Mouse (Mus musculus): ENCODE results near the gene Aco2.
A peak's percentile ranks its signal among the peaks of the same experiment; 100 is the strongest.

Gene Aco2

GRCm38 (mm10) chr15:81920546-81921217 lies 48.6 kb downstream of the Aco2 start:
- DNase-seq (ENCODE audit: low spot score) = no peak

GRCm38 (mm10) chr15:81921255-81921654 lies 49.1 kb downstream of the Aco2 start:
- DNase-seq (ENCODE audit: low spot score) = no peak

- no peak for DNase-seq (ENCODE audit: low spot score)
Measured at GRCm38 (mm10) chr15:81924933-81925332, 52.8 kb downstream of the Aco2 start.

GRCm38 (mm10) chr15:81925760-81926445 lies 53.8 kb downstream of the Aco2 start, which contains the start of gene Polr3h:
Gene Polr3h, minus strand, starts transcription at chr15:81926240.
- peak; percentile 86 for DNase-seq (ENCODE audit: low spot score)

GRCm38 (mm10) chr15:81926446-81926822 lies 54.3 kb downstream of the Aco2 start:
- no peak for DNase-seq (ENCODE audit: low spot score)

- DNase-seq (ENCODE audit: low spot score) = no peak
Measured at GRCm38 (mm10) chr15:81927741-81928140, 55.6 kb downstream of the Aco2 start.

GRCm38 (mm10) chr15:81928277-81928676 lies 56.2 kb downstream of the Aco2 start:
- DNase-seq (ENCODE audit: low spot score) = no peak

- no peak for DNase-seq (ENCODE audit: low spot score)
Measured at GRCm38 (mm10) chr15:81932951-81933470, 60.9 kb downstream of the Aco2 start.

- DNase-seq (ENCODE audit: low spot score) = no peak
Measured at GRCm38 (mm10) chr15:81933986-81934385, 61.9 kb downstream of the Aco2 start.

- DNase-seq (ENCODE audit: low spot score) = no peak
Measured at GRCm38 (mm10) chr15:81935869-81936637, 63.9 kb downstream of the Aco2 start.

- DNase-seq (ENCODE audit: low spot score) = peak; percentile 29
Measured at GRCm38 (mm10) chr15:81936679-81937078, 64.6 kb downstream of the Aco2 start, which contains the start of gene Csdc2. Gene Csdc2, plus strand, starts transcription at chr15:81936759.

- no peak for DNase-seq (ENCODE audit: low spot score)
Measured at GRCm38 (mm10) chr15:81937098-81937972, 65.2 kb downstream of the Aco2 start.

GRCm38 (mm10) chr15:81938246-81938645 lies 66.1 kb downstream of the Aco2 start:
- DNase-seq (ENCODE audit: low spot score) = peak; percentile 26

GRCm38 (mm10) chr15:81939157-81939715 lies 67.1 kb downstream of the Aco2 start:
- DNase-seq (ENCODE audit: low spot score) = no peak

GRCm38 (mm10) chr15:81939774-81940173 lies 67.7 kb downstream of the Aco2 start:
- DNase-seq (ENCODE audit: low spot score) = no peak

GRCm38 (mm10) chr15:81940219-81940618 lies 68.1 kb downstream of the Aco2 start:
- no peak for DNase-seq (ENCODE audit: low spot score)

- DNase-seq (ENCODE audit: low spot score) = no peak
Measured at GRCm38 (mm10) chr15:81941010-81941409, 68.9 kb downstream of the Aco2 start.

GRCm38 (mm10) chr15:81943176-81943749 lies 71.2 kb downstream of the Aco2 start:
- no peak for DNase-seq (ENCODE audit: low spot score)

- no peak for DNase-seq (ENCODE audit: low spot score)
Measured at GRCm38 (mm10) chr15:81949076-81949475, 77.0 kb downstream of the Aco2 start.

- no peak for DNase-seq (ENCODE audit: low spot score)
Measured at GRCm38 (mm10) chr15:81949476-81950131, 77.5 kb downstream of the Aco2 start.

All from urinary bladder, postnatal 25 days (tissue).